Mouse (Mus musculus) inflammation-experienced regulatory T-cells, adult 16 weeks (primary cell): Measurements from ENCODE around the gene Elp6. TPM values are rescaled to one million over a fixed set of nuclear protein-coding genes. Genes with fewer than 3 reads are reported as not detected.

Experiments used
- polyA plus RNA-seq: library from polyadenylated mRNA; unstranded; fragments of 100-300 nt; shearing (Covaris generic); gene quantifications from one replicate; pipeline ENCODE4 v1.2.1, GENCODE M21; 2017

Gene Elp6
- polyA plus RNA-seq: 16.1 TPM

GRCm38 (mm10) chr9:110304969-110305651 lies at the start of gene Elp6:
Gene Elp6 (plus strand): TSS chr9:110305173.

GRCm38 (mm10) chr9:110333135-110333895 lies 28.3 kb downstream of the Elp6 start, which contains the start of gene Scap:
Gene Scap (plus strand): TSS chr9:110333288.

Other genes starting within 250 kb of the Elp6 start
- 45.3 TPM for gene Smarcc1, start 187.5 kb upstream of the Elp6 start, polyA plus RNA-seq
- gene Dhx30, start 187.3 kb upstream of the Elp6 start, polyA plus RNA-seq: 164 TPM
- not detected for gene Cspg5, start 61.4 kb upstream of the Elp6 start, polyA plus RNA-seq
- 43.2 TPM for gene Scap, start 28.1 kb downstream of the Elp6 start, polyA plus RNA-seq
- 4.0 TPM for gene Ptpn23, start 103.0 kb downstream of the Elp6 start, polyA plus RNA-seq
- gene Ngp, start 114.6 kb downstream of the Elp6 start, polyA plus RNA-seq: not detected
- 12.5 TPM for gene Klhl18, start 171.5 kb downstream of the Elp6 start, polyA plus RNA-seq
- gene Kif9, start 171.8 kb downstream of the Elp6 start, polyA plus RNA-seq: 0.50 TPM
- gene Setd2, start 227.4 kb downstream of the Elp6 start, polyA plus RNA-seq: 29.3 TPM